Comparison of ENCODE assay signal across 23 mouse cellular contexts in the genomic region with DNA sequence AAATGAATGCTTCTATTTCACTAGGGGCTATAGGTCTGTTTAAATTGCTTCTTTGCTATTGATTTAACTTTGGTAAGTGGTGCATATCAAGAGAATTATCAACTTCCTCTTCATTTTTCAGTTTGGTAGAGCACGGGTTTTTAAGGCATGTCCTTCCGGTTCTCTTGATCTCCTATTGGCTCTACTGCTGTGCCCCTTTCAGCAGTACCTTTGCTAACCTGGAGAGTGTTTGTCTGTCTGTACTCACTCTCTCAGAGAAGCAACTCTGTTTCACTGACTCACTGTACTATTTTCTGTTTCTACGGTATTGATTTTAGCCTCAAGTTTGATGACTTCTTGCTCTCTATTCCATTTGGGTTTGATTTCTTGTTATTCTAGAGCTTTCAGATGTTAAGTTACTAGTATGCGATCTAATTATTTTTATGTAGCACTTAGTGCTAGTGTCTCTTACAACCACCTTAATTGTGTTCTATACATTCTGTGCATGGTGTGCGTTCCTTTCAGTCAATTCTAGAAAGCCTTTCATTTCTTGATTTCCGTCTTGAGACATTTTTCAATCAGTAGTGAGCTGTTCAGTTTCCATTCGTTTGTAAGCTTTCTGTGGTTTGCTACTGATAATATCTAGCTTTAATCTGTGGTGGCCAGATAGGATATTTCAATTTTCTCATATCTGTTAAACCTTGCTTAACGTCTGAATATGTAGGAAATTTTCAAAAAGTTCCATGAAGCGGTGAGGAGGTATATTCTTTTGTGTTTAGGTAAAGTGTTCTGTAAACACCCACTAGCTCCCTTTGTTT.
A peak's percentile ranks its signal among the peaks of the same experiment; 100 is the strongest.
DNase-seq lines count a peak whose midpoint lies in the region; ATAC-seq and TF ChIP-seq lines count a peak whose summit lies in the region.
"Had no signal": no experiment of that assay in that cellular context is flagged by ENCODE, and none has a peak within 500 bp of the region (broad histone marks: within the 10 kb centered on the region; RNA-seq: fewer than 3 reads in every experiment).

No protein-coding gene starts in this region.

- H3K4me2 ChIP-seq in midbrain, embryonic 15.5 days, result no peak overlapping the region
- H3K4me2 ChIP-seq in midbrain, embryonic 13.5 days (replicated peaks), result no peak overlapping the region
- H3K4me2 ChIP-seq: forebrain, embryonic 13.5 days; midbrain, embryonic 12.5 days had no signal

- whole genome bisulfite sequencing in midbrain, embryonic 15.5 days, result 82% methylated on average over 9 of the region's 9 CpGs
- 87% methylated on average over 9 of the region's 9 CpGs for WGBS in midbrain, embryonic 13.5 days

- no peak for DNase-seq in G1E (ENCODE audit: low spot score)
- DNase-seq in urinary bladder, postnatal 25 days (ENCODE audit: low spot score), result no peak
- no peak for DNase-seq in heart, adult 11 months
- DNase-seq in left cerebral cortex, adult 8-10 months (ENCODE audit: low spot score in 2 of 2), result no peak
- DNase-seq: adrenal gland, adult 8-10 months; cerebellum, adult 11 months; cerebellum, adult 9-10 months; cerebellum, postnatal 36 days; gastrocnemius, postnatal 10 days; heart, postnatal 14 days; kidney, adult 2 months; kidney, postnatal 36 days; liver; lung, adult 2 months; lung, postnatal 14 days; right cerebral cortex, postnatal 25 days; thymus, postnatal 25 days had no signal

- no peaks in the 10 kb centered on the region for H3K9me3 ChIP-seq in midbrain, embryonic 15.5 days
- H3K9me3 ChIP-seq in midbrain, embryonic 13.5 days, result no peaks in the 10 kb centered on the region
- H3K9me3 ChIP-seq in G1E (replicated peaks), result no peaks in the 10 kb centered on the region
- H3K9me3 ChIP-seq: forebrain, embryonic 13.5 days had no signal

- H3K36me3 ChIP-seq in midbrain, embryonic 15.5 days (replicated peaks), result no peaks in the 10 kb centered on the region
- H3K36me3 ChIP-seq in midbrain, embryonic 13.5 days, result peaks cover 16% of the 10 kb centered on the region
- H3K36me3 ChIP-seq in G1E (replicated peaks), result peaks cover 36% of the 10 kb centered on the region

- ATAC-seq in midbrain, embryonic 15.5 days (replicated peaks), result no peak
- no peak for ATAC-seq in midbrain, embryonic 13.5 days
- ATAC-seq in G1E (ENCODE audit: extremely low read depth, insufficient number of reproducible peaks, low FRiP score, poor library complexity, severe bottlenecking), result 0 out of 2 replicates have a peak, but pooled peaks have one; percentile 38
- ATAC-seq in megakaryocyte, adult 5-6 weeks (ENCODE audit: poor library complexity, severe bottlenecking), result peak; percentile 21; the same call in 1 of the 2 replicates
- ATAC-seq: forebrain, embryonic 13.5 days had no signal

- H3K27ac ChIP-seq in midbrain, embryonic 15.5 days, result peak overlapping the region; percentile 3; the same call in 1 of the 2 replicates
- no peak overlapping the region for H3K27ac ChIP-seq in midbrain, embryonic 13.5 days
- H3K27ac ChIP-seq: forebrain, embryonic 13.5 days; liver, embryonic 14.5 days; midbrain, embryonic 12.5 days had no signal

- no peak overlapping the region for H3K9ac ChIP-seq in midbrain, embryonic 15.5 days
- H3K9ac ChIP-seq in midbrain, embryonic 13.5 days (replicated peaks), result no peak overlapping the region
- H3K9ac ChIP-seq: forebrain, embryonic 13.5 days; liver, embryonic 14.5 days; midbrain, embryonic 12.5 days had no signal

- H3K4me3 ChIP-seq in midbrain, embryonic 15.5 days, result no peak overlapping the region
- H3K4me3 ChIP-seq in midbrain, embryonic 13.5 days (replicated peaks), result no peak overlapping the region
- H3K4me3 ChIP-seq in G1E (ENCODE audit: low read depth, low read length), result no peak overlapping the region
- H3K4me3 ChIP-seq: forebrain, embryonic 13.5 days; midbrain, embryonic 12.5 days had no signal

- H3K27me3 ChIP-seq in midbrain, embryonic 15.5 days (replicated peaks), result no peaks in the 10 kb centered on the region
- no peaks in the 10 kb centered on the region for H3K27me3 ChIP-seq in midbrain, embryonic 13.5 days
- H3K27me3 ChIP-seq in G1E (ENCODE audit: insufficient read depth, low read length), result no peaks in the 10 kb centered on the region
- H3K27me3 ChIP-seq: forebrain, embryonic 13.5 days; midbrain, embryonic 12.5 days had no signal

- no peak for TF ChIP-seq CTCF in G1E (IDR thresholded peaks at IDR 0.05; ENCODE audit: low read depth, low read length)

- 0 out of 2 replicates have a peak, but pooled peaks cover 3% of the 10 kb centered on the region for H3K4me1 ChIP-seq in midbrain, embryonic 15.5 days
- peaks cover 11% of the 10 kb centered on the region; the same call in 1 of the 2 replicates for H3K4me1 ChIP-seq in midbrain, embryonic 13.5 days (replicated peaks)
- H3K4me1 ChIP-seq in G1E (ENCODE audit: insufficient read depth, low read depth, low read length), result peaks cover 38% of the 10 kb centered on the region
- H3K4me1 ChIP-seq: forebrain, embryonic 13.5 days had no signal

Comparison
In these comparisons a context has a peak if more than half of its experiments do, and no peak if none do; other contexts are left out.
1. ATAC-seq: peak in G1E (single experiment) and megakaryocyte, adult 5-6 weeks (single experiment); none in midbrain, embryonic 15.5 days (single experiment) and midbrain, embryonic 13.5 days (single experiment).